Mouse (Mus musculus): ENCODE results near the gene Slc39a9.

DNA sequence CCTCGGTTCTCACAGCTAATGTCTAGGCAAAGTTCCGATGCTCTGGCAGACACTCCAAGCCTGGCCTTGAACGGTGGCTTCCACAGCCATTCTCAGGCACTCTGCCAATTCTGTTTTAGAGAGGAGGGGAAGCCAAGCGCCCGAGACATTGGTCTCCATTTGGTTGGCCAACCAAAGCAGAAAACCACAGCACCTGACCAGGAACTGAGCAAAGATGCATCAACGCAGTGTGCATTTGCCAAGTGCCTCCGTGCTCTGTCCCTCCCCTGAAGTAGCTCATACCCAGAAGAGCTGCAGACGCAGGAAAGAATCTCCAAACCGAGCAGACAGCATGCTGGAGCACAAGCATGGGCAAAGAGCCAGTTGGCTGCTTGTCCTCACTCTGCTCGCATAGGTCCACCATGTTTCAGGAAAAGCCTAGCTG, 44.1 kb downstream of the Slc39a9 start:
- TF ChIP-seq POLR2A (IDR thresholded peaks at IDR 0.05; ENCODE audit: control insufficient read depth, extremely low read depth, insufficient read depth, low read length, poor library complexity) (no peak), CTCF (IDR thresholded peaks at IDR 0.05; ENCODE audit: borderline replicate concordance, control insufficient read depth, extremely low read depth, insufficient read depth, low read length, poor library complexity) (no peak)

All from thymus, adult 2 months (tissue).